Mouse (Mus musculus): ENCODE results near the gene Ylpm1.

Gene Ylpm1

DNA sequence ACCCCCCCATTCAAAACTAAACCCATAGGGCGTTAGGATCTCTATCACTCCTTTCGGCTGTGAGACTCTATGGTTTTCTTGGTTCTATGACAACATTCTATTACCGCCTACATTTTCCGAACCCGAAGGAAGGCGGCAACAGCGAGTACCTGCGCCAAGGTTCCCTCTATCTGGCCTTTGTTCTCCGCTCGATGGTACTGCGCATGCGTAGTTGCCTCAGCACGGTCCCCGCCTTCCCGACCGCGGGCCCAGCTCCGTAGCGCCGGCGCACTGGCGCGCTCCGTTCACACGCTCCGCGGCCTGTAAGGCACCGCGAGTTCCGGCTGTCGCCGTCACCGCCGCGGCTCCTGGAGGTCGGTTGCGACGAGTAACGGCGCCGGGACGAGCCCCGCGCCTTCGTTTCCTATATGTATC is at the start of gene Ylpm1:
Ylpm1 (plus strand) TSS at position 239 of the 414 bp plus-strand sequence.
- peak; percentile 95 to 97 for DNase-seq (ENCODE audit: low read depth in 2 of 2, low spot score in 2 of 2)

DNA sequence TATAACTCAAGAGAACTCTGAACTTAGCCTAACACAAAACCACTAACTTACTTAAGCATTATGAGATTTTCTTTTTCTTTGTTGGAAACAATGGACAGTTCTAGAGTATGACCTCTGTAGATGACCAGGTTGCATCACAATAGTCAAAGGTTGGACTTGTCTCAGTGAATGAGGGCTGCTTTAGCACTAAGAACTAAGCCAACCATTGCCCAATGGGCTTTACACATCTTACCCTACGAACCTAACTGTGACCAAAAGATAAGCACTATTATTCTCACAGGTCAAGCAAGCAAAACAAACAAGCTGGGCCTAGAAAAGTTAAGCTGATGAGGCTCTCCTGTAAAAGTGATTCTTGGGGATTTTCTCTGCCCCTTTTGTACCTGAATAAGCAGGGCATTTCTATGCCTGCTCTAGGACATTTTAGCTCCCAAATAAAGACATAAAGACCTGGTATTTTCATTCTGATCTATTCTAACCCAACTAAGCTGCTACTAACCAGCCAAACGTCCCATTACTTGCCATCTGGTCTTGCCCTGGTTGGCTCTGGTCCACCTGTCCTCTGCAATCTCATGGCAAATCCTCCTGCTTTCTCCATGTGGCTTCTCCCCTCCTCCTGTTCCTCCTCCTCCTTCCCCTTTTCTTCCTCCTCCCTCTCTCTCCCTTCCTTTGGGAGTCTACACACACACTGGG is 48.1 kb upstream of the Ylpm1 start:
- no peak for DNase-seq (ENCODE audit: low read depth in 2 of 2, low spot score in 2 of 2)

DNA sequence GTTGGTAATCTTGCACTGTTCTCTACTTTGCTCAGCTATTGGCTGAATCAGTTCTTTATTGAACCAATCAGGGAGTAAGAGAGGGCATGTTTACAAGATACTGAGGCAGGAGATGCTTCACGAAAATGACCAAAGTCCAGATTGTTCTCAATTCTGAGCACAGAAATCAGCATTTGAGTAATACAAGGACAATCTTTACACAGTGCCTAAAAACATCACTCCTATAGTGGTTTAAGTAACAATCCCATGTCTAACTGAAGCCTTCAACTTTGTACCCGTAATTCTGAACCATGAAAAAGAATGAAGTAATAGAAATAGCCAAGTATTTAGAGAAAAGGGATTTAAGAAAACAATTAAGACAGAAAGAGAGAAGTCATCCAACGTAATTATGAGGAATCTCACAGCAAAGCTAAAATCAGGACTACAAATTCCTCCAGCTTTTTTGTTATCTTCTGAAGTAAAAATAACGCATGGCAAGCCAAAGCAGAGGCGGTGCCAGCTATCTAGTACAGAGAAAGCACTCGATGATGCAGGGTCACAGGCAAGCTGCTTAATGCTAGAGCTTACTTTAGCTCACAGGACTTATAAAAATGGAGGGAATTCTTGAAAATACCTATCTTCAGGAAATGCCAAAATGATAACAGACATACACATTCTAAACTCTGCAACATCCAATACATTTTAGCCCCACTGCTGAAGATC is 47.4 kb upstream of the Ylpm1 start:
- DNase-seq (ENCODE audit: low read depth in 2 of 2, low spot score in 2 of 2), result no peak

DNA sequence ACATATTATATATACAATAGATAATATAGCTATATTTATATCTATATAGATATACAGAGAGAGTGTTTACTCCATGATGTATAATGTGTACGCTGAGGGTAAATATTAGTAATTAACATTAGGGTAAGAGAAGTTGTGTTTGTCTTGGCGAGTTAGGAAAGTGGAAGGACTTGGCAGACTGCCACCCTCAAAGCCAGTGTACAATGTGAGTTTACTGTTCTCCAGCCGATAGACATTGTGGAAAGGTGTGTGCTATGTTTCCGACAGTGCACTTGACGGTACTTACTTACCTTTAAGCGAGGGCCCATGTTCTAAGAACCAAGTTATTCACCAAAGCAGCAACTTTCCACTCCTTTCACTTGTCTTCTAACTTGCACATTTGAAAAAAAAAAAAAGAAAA is 45.4 kb upstream of the Ylpm1 start:
- DNase-seq (ENCODE audit: low read depth in 2 of 2, low spot score in 2 of 2), result no peak

DNA sequence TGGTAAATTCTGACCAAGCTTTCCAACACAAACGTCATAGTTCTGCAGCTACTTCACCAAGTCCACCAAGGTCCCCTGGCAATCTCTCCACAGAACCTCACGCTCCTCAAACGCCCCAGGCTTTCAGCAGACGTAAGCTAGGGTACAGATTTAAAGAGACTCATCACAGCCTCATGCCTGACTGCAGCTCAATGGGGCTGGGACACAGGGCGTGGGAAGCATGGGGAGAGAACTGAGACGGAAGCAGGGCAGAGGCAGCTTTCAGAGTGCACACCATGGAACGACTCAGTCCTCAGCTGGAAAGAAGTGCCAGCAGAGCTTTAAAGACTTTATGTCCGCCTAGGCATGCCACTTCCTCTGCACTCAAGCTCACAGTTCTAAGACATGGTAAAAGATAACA is 44.6 kb upstream of the Ylpm1 start:
- DNase-seq (ENCODE audit: low read depth in 2 of 2, low spot score in 2 of 2), result no peak

DNA sequence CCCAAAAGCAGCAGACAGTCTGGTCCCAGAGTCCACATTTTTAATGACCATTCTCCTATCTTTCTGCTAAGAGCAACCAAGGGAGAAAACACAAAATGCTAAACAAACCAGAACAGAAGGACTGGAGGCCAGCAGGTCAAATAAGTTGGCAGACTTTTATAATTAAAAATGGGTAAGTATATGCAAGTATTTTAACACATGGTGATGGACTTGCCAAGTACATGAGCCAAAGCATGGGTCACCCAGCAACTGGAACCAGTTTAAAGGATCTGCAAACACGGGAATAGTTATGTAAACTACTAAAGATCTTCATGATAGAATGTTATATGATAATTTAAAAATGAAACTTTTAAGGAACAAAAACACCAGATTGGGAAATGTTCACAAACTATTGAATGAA is 43.8 kb upstream of the Ylpm1 start:
- no peak for DNase-seq (ENCODE audit: low read depth in 2 of 2, low spot score in 2 of 2)

DNA sequence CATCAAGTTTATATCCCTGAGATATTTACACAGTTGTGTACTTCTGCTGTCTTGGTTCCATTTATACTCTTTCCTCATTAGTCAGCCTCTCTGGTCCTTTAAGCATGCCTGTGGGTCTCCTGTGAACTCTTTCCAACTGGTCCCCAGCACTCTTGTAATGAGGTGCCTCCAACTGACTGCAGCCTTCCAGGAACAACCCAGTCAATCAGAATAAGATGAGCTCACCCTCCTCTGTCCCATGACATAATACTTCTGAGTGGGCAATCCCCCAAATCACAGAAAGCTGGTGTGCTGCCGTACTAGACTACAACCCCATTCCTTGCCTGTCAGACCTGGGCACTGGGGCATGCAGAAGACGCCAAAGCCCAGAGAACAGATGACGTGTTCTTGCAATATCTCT is 39.8 kb upstream of the Ylpm1 start:
- no peak for DNase-seq (ENCODE audit: low read depth in 2 of 2, low spot score in 2 of 2)

DNA sequence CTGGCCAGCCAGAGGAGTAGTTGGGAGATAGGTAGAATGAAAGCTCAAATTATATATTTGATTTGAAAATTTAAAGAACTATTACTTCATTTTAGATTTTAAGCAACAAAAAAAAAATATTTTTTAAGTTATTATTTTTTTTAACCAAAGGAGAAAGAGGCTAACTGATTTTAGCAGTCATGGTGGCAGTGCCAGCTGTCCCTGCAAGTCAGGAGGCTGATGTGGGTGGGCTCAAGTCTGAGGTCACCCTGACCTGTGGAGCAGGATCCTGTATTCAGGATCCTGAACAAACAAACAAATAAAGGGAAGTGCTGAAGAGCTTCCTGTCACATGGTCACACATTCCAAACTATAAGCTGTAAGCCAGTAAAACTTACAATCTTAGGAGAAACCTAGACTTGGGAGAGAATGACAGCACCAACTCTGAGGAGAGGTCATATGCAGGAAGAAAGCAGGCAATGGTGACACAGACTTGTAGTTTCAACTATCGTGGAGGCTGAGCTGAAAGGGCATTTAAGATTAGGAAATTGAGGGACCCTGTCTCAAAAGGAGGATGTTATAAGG is 37.2 kb upstream of the Ylpm1 start:
- no peak for DNase-seq (ENCODE audit: low read depth in 2 of 2, low spot score in 2 of 2)

DNA sequence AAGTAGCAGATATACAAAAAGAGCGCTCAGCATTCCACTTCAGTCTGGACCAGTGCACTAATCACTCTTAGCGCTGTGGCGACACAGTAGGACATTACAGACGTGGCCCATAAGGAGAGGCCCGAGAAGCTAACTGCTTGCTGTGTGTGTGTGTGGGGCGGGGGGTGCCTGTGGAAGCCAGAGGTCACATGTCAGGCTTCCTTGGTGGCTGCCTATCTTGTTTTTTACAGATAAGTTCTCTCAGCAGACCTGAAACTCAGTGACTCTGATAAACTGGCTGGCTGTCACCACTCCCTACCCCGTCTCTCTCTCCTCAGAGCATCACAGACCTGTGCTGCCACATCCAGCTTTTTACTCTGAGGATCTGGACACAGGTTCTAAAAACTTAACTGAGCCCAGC is 33.5 kb upstream of the Ylpm1 start:
- no peak for DNase-seq (ENCODE audit: low read depth in 2 of 2, low spot score in 2 of 2)

DNA sequence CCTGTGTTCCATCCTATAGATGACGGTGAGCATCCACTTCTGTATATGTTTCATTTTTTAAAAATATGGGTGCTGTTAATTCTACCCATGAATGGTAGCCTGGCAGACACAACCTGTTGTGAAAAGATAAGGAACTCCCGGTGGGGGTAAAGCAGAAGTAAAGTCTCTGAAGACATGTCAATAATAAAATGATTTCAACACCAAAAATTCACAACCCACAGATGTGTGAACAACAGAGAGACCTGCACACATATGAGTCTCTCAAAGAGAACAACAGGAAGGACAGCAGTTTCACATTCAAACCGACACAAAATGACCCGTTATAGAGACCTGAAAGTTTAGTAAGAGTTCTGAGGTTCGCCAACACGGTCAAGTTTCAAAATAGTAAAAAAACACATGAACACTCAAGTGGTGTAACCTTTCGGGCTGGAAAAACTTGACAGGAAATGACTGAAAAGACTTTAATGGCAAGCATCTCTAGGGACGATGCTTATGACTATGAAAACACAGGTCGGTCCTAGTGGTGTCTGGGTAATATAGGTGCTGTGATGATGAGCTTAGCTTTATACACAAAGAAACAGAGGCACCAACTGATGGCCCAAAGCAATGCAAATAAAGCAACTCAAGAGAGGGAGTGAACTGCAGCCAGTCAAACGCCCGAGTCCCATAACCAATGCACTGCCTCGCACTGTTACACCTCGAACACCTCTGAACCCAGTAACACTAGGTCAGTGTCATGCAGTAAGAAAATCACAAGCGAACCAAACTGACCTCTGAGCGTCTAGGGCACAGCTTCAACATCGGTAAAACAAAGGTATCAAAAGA is 27.1 kb upstream of the Ylpm1 start:
- DNase-seq (ENCODE audit: low read depth in 2 of 2, low spot score in 2 of 2), result peak in 1 of 2 experiments; percentile 3

DNA sequence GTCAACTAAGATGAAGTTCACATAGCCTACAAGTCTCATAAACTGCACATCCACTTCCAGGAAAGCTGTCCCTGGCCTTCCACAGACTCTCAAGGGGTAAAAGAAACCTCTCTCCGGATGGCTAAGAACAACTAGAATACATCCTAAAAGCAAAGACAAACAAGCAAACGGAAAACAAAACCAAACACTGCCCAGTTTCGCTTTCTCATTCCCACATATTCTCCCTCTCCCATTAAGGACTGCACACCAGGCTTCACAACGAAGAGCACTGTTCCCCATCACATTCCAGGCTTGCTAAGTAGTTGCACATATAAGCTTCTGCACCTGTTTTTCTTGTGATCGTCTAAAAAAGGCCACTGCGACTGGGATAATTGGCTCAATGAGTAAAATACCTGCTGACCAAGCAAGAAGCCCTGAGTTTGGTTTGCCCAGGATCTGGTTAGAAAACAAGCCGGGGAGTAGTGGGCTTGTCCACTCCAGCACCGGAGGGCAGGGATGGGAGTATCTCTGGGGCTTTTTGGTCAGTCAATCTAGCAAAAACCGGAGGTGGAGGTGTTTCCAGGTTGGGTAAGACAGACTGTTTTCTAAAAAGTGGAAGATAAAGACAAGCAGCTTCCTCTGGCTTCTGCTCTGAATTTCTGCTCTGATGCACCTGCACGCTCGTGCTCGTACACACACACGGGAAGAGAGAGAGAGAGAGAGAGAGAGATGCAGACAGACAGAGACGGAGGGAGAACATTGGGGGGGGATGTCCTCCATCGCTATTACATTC is 26.3 kb upstream of the Ylpm1 start:
- no peak for DNase-seq (ENCODE audit: low read depth in 2 of 2, low spot score in 2 of 2)

DNA sequence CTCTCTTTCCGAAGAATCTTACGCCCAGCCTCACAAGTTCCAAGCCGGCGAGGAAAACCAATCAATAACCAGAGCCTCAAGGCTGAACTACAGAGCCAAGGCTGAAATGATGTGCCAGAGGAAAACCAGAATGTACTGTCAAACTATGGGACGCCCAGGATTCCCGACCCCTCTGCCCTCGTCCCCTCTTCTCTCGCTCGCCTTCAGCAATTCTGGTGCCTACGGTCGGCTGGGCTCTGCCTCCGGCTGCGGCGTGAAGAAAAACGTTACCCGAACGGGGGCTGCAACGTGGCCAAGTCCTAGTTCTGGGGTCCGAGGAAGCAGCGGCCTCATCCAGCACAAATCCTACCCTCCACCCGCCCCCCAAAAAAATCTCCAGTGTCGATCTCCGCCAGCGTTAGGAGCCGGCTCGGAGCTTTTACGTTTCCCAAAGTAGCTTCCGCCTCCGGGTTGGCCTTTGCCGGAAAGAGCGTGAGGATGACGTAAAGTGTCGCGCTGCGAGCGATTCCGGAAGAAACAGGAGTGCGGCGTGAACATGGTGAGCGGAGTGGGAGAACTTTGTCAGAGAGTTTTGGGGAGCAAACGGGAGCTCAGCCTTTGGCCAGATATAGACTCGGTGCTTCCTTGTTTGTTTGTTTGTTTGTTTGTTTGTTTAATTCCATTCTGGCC is 25.6 kb upstream of the Ylpm1 start, which contains the start of the genes Fcf1 and Arel1:
Fcf1 (plus strand) TSS at position 470 of the 669 bp plus-strand sequence.
Arel1 (minus strand) TSS at position 473 of the 669 bp plus-strand sequence.
- DNase-seq (ENCODE audit: low read depth in 2 of 2, low spot score in 2 of 2), result peak; percentile 75 to 90

DNA sequence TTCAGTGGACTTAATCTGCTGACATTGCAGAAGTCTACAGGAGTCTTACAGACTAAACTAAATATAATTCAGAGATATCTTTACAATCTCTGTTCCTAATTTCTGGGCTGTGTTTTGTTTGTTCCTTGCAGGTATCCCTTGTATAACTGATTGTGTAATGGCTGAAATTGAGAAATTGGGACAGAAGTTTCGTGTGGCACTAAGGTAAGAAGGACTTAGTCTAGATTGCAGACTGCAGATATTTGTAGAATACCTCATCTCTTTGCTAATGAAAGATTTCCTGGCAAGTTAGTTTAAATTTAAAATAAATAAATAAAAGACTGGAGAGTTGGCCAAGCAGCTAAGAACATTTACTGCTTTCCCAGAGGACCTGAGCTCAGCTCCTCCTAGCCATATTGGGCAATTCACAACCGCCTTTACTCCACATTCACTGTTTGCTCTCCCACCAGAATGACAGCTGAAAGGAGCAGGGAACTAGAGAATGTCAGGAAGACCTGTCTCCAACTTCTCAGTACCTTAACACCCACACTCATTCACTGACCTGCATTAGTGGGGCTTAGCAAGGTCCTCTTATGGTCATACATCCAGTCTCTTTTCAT is 16.8 kb upstream of the Ylpm1 start:
- DNase-seq (ENCODE audit: low read depth in 2 of 2, low spot score in 2 of 2), result no peak

DNA sequence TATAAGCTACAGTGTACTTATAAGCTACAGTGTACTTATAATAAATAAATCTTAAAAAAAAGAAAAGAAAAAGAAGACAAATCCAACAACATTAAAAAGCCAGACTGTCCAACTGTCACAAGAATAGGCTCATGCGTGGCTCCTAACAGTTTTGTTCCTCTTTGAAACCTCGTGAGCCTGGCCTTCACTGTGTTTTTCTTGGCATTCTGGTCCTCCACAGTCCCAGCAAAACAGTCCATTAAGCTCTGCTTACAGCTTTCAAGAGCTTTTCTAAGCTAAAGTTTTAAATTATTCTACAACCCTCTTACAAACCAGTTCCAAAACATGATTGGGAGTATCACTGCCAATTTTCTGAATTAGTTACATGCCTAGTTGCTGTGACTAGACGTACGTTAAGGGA is 6.7 kb upstream of the Ylpm1 start:
- no peak for DNase-seq (ENCODE audit: low read depth in 2 of 2, low spot score in 2 of 2)

DNA sequence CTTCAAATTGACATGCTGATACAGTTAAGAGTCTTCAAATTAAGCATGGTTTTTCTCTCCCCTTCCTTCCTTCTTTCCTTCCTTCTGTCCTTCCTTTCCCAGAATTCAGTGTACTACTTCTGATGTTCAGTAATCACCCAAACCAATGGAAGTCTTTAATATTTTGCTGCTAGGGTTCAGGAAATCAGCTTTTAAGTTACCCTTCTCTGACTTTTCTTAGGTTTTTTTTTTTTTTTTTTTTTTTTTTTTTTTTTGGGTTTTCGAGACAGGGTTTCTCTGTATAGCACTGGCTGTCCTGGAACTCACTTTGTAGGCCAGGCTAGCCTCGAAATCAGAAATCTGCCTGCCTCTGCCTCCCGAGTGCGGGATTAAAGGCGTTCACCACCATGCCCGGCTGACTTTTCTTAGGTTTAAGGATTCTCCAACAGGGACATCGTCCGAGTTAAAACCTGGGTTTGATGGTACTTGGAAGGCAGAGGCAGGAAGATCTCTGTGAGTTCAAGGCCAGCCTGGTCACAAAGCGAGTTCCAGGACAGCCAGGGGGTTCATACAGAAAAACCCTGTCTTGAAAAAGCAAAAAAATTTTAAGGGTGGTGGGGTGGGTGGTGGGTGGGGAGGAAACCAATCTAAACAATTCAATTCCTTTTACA is 884 bp upstream of the Ylpm1 start:
- no peak for DNase-seq (ENCODE audit: low read depth in 2 of 2, low spot score in 2 of 2)

DNA sequence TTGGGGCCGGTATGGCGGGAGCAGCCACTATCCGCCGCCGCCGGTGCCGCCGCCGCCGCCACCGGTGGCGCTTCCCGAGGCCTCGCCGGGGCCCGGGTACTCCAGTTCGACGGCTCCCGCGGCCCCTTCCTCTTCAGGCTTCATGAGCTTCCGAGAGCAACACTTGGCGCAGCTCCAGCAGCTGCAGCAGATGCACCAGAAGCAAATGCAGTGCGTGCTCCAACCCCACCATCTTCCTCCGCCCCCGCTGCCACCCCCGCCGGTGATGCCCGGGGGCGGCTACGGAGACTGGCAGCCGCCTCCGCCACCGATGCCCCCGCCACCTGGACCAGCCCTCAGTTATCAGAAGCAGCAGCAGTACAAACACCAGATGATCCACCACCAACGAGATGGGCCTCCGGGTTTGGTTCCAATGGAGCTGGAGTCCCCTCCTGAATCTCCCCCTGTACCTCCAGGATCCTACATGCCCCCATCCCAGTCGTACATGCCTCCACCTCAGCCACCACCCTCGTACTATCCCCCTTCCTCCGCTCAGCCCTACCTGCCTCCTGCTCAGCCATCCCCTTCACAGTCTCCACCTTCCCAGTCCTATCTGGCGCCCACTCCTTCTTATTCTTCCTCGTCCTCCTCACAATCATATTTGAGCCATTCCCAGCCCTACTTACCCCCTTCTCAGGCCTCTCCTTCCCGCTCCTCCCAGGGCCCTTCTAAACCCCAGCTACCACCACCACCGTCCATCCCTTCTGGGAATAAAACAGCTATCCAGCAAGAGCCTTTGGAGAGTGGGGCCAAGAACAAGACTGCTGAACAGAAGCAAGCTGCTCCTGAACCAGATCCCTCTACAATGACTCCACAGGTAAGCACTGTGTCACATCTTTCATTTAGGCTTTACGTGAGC is 629 bp downstream of the Ylpm1 start:
- peak in 1 of 2 experiments; percentile 1 for DNase-seq (ENCODE audit: low read depth in 2 of 2, low spot score in 2 of 2)

DNA sequence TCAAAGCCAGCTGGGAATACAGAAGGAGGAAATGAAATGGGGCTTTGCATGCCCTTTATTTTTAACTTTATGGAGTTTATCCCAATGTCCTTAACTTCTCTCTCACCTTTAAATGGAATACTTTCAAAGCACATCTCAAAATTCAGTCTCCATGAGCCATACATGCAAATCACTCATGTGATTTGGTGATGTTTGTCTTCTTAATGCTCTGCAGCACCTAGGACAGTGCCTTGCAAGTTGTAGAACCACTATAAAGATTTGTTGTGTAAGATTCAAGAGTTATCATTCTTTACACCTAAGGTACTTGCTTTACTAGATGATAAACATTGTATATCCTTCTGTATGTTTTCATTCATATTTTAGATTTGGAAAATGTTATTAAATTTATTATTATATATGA is 2.9 kb downstream of the Ylpm1 start:
- no peak for DNase-seq (ENCODE audit: low read depth in 2 of 2, low spot score in 2 of 2)

DNA sequence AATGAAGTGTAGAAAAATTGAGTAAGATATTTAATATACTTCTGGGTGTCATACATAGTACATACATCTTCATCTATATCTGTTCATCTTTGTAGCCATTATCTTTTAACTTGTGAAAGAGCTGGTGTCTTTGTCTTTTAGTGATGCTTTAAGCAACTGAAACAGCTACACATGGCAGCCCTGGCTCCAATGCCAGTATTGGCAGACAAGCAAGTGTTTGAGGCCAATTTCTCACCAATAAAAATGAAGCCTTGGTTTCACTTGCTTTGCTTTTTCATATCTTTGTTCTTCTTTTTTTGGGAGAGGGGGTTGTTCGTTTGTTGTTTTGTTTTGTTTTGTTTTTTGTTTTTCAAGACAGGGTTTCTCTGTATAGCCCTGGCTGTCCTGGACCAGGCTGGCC is 10.1 kb downstream of the Ylpm1 start:
- DNase-seq (ENCODE audit: low read depth in 2 of 2, low spot score in 2 of 2), result no peak
